Mouse (Mus musculus) layer of hippocampus, postnatal 14 days (tissue): ENCODE results near the gene Pbx3. TPM values are rescaled to one million over a fixed set of nuclear protein-coding genes. Genes with fewer than 3 reads are reported as not detected.

ENCODE experiments used
- DNase-seq, 2 experiments: peaks; one replicate each; pipeline ENCODE4 v3.0.0; 2021 to 2022; ENCODE audit warnings: low spot score in 2 of 2, mixed read lengths in 1 of 2
- long read RNA-seq, 2 experiments: library from polyadenylated mRNA; stranded (forward); transcript quantifications; one replicate each; pipeline ENCODE4 v2.0.0; 2021
- total RNA-seq, 2 experiments: library from RNA; stranded (reverse); gene quantifications; 2 replicates each; pipeline ENCODE4 v1.2.3; 2021

Gene Pbx3
- 1 to 10 TPM; 6.3 to 9.3 TPM for total RNA-seq
- long read RNA-seq, experiment 1, partial matches to known transcripts, result 0 of 1 reads
- long read RNA-seq, experiment 1, other reads (novel, unspliced or antisense), result 0 of 1 reads
- long read RNA-seq, experiment 2, partial matches to known transcripts, result 0 of 2 reads
- long read RNA-seq, experiment 2, other reads (novel, unspliced or antisense), result 1 of 2 reads

DNA sequence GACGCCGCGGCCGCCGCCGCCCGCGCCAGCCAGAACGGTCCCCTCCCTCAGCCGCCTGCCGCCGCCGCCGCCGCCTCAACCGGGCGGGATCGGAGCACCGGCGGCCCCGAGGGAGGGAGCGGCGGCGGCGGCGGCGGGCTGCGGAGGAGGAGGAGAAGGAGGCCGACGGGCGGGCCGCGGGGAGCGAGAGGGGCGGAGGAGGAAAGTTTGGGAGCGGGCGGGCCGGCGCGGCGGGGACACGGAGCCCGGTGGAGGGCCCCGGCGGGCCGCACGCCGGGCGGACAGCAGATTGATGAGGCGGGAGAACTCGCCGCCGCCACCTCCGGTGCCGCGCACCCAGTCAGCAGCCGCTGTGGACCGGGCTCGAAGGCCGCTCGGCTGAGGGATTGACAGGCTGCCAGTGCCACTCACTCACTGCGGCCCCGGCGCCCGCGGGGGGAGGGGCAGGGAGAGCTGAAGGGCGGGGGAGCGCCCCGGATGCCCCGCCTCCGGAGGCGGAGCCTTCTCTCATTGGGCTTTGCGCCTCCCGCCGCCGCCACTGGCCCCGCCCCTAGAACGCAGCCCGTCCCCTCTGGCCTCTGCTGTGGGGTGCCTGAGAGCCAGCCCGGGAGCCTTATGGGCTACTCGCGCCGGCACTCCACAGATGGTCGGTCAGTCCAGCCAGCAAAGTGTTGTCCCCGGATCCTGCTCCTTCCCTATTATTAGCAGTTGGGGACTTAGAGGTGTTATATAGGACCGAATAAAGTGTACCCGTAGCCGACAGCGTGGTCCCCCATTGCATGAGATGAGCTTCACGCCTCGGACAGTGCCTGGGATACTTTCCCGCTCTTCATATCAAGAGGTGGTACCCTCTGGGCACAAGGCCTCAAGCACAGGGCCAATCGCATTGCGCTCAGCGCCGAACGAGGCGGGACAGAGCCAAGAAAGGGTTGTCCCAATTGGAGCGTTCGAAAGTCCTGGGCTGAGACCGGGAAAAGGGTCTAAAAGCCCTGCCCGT lies at the start of gene Pbx3:
Gene Pbx3 (minus strand): TSS at position 838 of the 997 bp plus-strand sequence.
- DNase-seq, result peak; percentile 87 to 92

DNA sequence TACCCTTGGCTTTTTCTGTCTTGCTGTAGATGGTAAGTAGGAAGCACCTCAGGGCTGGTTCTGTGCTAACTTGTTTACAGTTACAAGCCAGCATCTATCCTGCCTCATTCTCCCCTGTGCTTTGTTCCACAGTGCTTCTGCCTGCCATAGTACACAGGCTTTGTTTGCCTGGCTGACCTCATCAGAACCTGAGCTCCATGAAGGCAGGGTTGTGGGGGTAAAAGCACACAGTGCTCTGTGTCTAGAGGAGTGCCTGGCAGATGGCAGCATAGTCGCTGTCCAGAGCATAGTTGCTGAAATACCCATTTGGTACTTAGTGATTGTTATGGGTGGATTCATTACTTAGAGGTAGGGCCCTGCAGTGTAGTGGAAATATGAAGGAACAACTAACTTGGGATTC lies 47.3 kb upstream of the Pbx3 start:
- no peak for DNase-seq

DNA sequence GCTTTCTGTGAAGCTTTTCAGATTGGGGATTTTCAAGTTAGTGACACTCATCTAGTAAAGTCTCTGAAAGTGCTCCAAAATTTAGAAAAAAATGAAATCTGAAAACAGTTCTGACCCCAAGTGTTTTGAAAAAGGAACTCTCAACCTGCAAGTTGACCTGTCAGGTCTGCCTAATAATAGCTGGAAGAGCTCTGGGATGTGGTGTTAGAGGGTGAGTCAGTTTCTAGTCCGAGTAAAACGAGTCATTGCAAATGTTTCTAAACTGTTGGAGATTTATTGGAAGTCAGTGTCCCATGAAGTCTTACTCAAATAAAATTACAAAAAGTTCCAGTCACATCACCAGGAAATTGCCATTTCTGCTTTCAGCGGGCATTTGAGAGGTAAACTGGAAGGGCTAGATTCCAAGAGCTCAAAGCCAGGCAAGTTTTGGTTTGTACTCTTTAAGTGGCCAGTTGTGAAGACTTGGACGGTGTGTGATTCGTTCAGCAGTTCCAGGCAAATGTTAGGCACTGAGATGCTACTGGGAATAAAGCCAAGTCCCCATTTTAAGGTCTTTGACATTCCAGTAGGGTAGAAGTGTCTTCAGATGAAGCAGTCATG lies 36.9 kb upstream of the Pbx3 start:
- no peak for DNase-seq

DNA sequence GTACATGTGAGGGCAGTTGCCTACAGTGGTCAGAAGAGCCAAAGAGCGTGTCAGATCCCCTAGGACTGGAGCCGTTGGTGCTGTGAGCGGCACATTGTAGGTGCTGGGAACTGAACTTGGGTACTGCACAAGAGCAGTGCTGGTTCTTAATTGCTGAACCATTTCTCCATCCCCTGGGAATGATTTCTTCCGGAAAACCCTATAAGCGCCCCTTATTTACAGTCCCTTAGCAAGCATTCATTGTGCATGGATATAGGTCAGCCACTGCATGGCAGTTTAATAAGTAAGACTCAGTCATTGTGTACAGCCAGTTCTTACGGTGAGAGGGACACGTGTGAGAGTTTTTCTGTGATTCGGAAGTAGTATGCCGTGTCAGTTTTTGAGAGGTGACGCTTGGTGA lies 35.4 kb upstream of the Pbx3 start:
- no peak for DNase-seq

GRCm38 (mm10) chr2:34407596-34407995 lies 34.7 kb upstream of the Pbx3 start:
- DNase-seq, result no peak

DNA sequence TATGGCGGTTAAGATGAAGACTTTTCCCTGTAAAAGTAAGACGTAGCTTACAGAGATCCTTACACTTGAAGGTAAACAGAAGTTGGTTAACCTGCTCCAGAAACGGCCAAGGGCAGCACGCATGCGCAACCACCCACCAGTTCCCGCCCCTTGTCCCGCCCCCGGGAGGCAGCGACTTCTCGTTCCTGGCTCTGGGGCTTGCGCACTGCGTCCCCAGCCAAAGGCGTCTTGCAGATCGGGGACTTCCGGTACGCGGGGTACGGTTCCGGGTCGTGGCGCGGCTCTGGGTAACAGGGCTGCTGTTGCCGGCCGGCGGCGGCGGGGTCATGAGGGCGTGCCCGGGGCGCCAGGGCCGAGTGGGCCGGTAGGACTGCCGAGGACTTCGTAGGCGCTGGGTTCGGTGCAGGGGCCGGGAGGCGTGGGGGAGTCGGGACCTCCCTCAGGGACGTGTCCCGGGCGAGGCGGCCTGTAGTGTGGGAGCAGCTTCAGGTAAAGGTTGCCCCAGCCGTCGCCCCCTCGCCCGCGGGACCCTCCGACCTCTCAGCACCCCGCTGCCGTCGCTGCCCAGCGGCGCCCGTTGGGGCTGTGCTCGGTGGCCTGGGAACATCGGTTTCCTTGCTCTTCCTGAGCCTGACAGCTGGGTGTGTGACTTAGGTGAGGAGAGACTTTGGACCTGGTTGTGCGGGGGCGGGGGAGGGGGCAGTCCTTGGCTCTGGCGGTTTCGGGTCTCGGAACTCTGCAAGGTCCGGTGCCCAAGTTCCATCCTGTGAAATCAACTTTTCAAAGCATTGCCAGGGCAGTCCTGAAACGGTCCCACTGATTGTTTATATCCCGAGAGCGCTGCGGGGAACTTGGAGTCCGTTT lies 33.9 kb upstream of the Pbx3 start, which contains the start of gene Mapkap1:
Gene Mapkap1 (plus strand): TSS at position 171 of the 864 bp plus-strand sequence.
- peak; percentile 90 to 97 for DNase-seq

DNA sequence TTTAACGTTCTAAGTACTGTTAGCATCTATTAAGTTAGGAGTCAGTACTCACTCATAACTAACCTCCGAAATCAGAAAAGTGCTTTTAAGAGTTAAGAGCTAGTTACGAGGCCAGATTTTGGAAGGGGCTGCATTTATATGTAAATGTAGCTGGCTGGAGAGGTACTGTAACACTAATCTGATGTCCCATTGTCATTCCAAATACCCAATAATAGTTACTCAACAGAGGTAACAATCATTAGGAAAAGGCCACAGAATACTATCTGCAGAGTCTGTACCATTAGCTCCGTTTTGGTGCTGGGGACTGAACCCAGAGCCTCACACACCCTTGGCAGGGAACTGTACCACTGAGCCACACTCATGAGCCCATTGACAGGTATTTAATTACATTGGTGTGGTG lies 26.6 kb upstream of the Pbx3 start:
- DNase-seq, result no peak

GRCm38 (mm10) chr2:34378930-34379329 lies 6.0 kb upstream of the Pbx3 start:
- no peak for DNase-seq

- no peak for DNase-seq
Measured at GRCm38 (mm10) chr2:34374349-34374748, 1.4 kb upstream of the Pbx3 start.

DNA sequence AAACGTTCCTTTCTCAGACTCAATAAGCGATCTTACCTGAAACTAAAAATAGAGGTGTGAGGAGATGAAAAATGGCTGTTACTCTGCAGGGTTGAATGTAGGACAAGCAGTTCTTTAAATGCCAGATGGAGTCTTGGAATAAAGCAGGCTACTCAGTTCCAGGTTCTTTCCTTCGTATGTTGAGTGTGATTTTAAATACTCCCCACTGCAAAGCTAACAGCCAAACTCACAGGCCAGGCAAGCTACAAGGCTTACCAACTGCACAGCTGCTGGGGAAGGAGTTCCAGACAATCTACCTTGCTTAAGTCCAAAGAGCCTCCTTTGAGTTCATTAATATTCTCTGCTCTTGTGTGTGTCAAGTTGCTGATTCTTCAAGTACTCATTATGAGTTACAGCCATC lies 944 bp upstream of the Pbx3 start:
- DNase-seq, result no peak

- DNase-seq, result peak in 1 of 2 experiments; percentile 26
Measured at GRCm38 (mm10) chr2:34371441-34372304, 1.3 kb downstream of the Pbx3 start.

- DNase-seq, result no peak
Measured at GRCm38 (mm10) chr2:34370725-34371440, 2.1 kb downstream of the Pbx3 start.

DNA sequence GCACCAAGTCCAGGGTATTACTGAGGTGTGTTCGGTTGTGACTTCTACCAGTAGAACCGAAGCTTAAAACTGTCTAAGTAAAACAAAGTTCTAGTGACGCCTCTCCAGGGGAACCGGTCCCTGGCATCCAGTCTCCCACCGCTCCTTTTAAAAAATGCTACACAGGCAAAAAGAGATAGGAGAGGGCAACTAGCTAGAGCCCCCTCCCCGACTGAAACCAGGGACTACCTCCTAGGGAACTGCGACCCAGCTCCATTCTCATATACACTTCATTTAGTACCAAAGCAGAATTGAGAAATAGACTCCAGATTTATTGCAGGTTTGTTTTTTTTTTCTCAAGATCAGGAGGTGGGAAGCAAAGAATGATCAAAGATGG lies 2.6 kb downstream of the Pbx3 start:
- no peak for DNase-seq

GRCm38 (mm10) chr2:34368396-34368795 lies 4.5 kb downstream of the Pbx3 start:
- DNase-seq, result no peak

- no peak for DNase-seq
Measured at GRCm38 (mm10) chr2:34367024-34367423, 5.9 kb downstream of the Pbx3 start.

DNA sequence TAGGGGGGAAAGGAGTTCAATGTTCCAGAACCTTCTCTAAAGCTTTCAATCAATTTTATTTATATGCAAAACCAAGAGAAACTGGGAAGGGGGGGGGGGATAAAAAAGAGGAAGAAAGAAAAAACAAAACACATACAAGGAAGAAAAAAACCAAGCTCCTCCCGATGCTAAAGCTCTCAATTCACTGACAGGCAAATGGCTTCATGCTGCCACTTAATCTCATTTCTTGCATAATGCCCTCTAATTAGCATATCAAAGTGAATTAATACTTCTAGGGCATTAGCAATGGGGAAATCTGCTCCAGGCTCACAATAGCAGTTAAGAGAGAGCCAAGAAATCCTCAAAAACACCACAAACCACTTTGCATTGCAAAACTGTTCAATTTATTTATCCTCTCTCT lies 9.3 kb downstream of the Pbx3 start:
- no peak for DNase-seq

GRCm38 (mm10) chr2:34355801-34356211 lies 17.1 kb downstream of the Pbx3 start:
- no peak for DNase-seq

- no peak for DNase-seq
Measured at GRCm38 (mm10) chr2:34352006-34352405, 20.9 kb downstream of the Pbx3 start.

DNA sequence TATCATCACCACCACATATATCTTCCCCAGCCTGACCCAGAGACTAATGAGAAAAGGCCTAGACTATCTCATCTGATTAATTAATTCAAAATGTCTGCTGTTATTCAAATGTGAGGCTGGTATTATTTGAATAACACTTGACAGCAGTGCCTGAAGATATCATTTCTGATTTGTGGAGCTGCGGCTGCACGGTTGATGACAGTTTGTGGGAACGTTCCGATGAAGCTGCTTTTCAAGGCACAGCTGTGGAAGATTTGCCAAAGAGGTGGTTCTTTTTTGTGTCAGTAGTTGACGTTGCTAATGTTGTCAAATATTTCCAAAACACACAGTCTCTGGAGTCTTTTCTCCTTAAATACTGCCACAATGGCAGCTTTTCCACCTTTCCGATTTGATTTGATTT lies 25.8 kb downstream of the Pbx3 start:
- no peak for DNase-seq
